Mouse (Mus musculus) E14TG2a.4 (cell line): ENCODE data around the gene Chrna1.

ENCODE experiments used
- CTCF ChIP-seq: conservative IDR thresholded peaks from 2 replicates; pipeline ENCODE4 v1.5.1; 2014; ENCODE audit warnings: low read length
- NANOG ChIP-seq: IDR thresholded peaks from 2 replicates; pipeline ENCODE4 v1.6.1; 2014; ENCODE audit warnings: borderline replicate concordance, low read length, mixed read lengths
- POU5F1 ChIP-seq: IDR thresholded peaks from 2 replicates; pipeline ENCODE4 v1.6.1; 2014; ENCODE audit warnings: low read length, borderline replicate concordance

GRCm38 (mm10) chr2:73514178-73514577, 66.0 kb downstream of the Chrna1 start:
- TF ChIP-seq CTCF (no peak), NANOG (no peak), POU5F1 (no peak)
